Mouse (Mus musculus) cerebellum, adult 18-20 months (tissue): Measurements from ENCODE around the gene St6galnac3.

Experiments used
- DNase-seq, 2 experiments: peaks; one replicate each; pipeline ENCODE4 v3.0.0; 2021

Gene St6galnac3

DNA sequence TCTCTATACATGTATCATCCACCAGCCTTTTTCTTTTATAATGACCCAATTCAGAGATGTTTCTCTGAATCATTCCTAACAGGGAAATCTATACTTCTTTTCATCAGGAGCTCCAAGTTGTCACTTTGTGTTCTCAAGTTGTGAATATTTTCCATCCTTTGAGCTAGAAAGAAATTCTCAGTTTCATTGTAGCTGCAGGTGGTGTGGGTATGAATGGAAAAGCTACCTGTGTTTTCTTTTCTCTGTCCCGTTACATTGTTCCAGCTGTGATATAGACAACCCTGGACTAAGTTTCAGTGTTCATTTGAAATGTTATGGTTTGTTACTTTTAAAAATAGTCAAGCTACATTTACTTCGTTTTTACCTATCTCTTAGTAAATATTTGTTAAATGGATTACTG lies 534.2 kb downstream of the St6galnac3 start:
- no peak for DNase-seq

DNA sequence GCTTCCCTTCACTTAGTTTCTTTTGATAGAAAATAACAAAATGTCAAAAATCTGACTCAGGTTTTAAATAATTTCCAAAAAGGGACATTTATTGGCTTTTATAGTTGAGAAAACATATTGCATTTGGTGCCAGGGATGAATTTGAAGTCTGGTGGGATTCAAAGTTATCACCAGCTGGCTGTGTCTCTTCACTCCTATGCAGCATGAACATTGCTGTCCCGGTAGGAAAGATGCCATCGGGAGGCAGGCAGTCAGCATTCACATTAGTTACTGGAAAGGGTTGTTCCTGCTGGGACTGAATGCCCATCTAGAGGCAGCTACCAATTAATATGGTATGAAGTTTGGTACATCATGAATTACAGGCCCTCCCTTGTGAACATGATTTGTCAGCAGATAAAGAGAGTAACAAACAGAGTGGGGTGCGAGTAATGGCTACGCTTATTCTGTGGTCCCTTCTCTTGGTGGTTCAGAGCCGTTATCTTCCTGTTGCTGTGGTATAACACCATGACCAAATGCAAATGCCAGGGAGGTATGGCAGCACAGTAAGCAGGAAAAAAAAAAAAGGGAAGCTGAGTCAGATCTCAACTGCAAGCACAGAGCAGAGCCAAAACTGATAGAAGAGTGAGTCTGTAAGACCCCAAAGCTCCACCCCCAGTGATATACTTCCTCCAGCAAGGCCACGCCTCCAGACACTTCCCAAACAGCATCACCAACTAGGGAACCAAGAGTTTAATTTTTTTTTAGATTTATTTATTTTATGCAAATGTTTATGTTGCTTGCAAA lies 535.1 kb downstream of the St6galnac3 start:
- DNase-seq = no peak

DNA sequence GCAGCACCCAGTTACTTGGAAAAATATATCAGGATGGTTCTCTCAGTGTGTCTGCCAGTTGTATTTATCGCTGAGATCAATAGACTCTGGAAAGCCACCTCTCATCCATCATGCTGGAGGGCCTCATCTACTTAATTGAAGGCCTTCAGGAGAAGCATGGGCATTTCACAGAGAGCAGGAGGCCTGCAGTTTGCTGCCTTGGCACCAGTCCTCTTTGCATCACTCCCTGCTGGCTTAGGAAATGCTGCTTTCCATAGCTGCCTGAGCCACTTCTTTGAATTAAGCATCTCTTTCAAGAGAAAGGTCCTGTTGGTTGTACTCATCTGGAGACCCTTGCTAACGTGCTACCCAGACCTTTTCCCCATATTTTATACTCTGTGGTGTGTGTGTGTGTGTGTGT lies 536.8 kb downstream of the St6galnac3 start:
- no peak for DNase-seq

DNA sequence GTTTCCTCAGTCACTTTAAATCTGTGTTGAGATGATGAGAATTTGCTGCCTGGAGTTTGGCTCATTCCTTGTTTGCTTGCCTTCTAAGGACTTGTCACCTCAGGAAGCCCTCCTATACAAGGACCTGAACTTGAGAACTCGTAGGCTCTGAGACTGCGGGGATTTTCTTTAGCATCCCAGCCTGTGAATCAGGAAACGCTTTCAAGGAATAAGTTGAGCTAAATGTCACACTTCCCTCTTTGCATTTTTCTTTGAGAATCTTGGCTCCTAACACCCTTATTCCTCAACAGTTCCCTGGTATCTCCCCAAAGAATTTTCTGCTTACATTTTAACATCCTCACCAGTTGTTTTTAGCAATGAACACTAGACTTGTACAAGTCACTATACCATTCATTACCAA lies 539.9 kb downstream of the St6galnac3 start:
- no peak for DNase-seq

DNA sequence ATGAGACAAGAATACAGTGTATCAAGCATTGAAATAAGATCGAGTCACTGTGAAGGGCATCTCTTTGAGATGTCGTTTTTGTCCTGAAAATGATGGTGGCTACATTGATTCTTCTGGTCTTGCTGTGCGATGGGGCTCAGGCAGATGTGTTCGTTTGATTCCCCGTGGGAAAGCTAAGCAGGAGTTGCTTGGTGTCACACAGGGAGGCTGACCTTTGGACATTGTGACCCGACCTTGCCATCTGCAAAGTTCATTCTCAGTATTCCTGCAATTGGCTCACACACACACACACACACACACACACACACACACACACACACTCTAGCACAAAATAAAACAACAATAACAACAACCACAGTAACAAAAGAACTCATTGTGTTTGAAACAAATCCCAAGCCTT lies 543.7 kb downstream of the St6galnac3 start:
- DNase-seq = no peak

DNA sequence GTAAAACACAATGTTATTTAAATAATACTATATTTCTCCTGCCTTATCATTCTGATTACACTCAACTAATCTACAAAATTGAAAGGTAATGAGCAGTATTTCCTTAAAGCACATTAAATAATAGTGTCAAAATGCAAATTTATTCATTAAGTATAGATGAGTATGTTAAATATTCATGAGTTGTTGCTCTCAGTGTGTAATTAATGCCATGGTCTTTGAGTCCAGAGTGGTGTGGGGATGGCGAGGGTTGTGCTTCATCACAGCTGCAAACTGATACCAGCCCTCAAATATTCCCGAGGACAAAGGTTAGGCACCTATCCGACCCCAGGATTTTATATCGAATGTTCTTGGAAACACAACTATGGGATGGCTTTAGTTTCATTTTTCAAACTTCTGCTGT lies 548.2 kb downstream of the St6galnac3 start:
- no peak for DNase-seq

DNA sequence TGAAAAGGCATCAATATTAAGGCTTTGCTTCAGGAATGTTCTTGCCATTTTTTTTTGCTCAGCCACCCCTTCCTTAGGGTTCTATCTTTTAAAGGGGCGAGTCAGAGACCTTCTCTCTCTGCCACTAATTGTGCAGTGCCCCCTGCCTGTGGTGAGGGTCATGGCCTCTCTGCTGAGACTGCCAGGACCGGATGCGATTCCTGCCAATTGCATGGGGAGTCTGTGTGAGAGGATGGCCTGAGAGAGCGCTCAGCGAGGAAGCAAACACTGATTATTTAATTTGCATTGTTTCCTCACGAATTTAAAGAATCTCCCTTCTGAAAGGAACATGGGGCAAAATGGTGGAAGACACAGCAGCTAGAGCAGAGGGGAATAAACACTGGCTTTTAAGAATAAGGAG lies 548.6 kb downstream of the St6galnac3 start:
- DNase-seq = no peak

DNA sequence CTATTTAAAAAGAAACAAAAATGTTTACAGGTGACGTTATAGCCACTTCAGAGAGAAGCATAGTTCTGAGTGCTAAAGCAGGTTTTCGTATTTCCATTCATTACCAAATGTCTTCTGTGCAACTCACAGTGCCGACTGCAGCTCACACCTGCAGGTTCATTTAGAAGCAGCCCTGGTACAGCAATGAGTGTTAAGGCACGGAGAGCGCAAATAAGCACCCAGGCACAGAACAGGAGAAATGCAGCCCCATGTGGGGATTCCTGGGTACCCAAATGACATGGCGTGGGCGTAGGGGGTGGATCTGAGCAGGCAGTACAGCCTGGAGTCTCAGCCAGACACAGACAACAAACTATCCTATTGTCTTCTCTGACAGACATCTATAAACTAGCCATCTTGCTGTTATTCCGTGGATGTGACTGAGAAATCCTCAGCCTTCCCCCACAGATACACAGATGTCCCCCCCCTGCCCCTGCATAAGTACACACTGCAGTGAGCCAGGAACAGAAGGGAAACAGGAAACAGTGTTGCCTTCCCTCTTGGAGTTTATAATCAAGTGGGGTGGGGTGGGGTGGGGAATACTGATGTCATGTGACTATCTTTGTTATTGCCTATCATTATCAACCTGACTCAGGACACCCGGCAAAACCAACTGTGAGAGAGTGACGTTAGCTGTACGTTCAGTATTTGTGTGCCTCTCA lies 550.5 kb downstream of the St6galnac3 start:
- no peak for DNase-seq

DNA sequence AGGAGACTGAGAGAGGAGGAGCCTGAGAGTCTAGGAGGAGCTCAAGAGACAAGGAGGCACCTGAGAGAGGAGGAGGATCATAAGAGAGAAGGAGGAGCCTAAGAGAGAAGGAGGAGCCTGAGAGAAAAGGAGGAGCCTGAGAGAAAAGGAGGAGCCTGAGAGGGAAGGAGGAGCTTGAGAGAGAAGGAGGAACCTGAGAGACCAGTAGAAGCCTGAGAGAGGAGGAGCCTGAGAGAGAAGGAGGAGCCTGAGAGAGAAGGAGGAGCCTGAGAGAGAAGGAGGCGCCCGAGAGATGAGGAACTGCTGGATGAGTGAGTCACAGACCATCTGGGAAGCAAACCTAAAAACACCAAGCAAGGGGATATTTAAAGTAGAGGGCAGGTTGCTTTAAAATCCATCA lies 551.4 kb downstream of the St6galnac3 start:
- DNase-seq = no peak

DNA sequence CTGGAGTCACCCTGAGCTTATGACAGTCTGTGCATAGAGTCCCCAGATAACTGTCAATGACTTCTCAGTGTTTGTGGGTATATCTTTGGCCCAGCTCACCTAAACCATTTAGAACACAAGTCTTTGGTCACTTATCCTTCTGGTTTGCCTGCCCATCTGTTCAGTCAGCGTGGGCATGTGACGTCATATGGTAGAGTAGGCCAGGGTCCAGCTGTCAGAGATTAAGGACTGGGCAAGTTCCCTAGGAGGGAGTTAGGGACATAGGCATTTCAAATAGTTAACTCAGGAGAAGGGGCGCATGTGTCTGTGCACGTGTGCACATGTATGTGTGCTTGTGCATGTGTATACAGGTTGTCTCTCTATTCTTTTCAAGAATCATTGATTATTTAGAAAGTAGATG lies 554.8 kb downstream of the St6galnac3 start:
- no peak for DNase-seq

DNA sequence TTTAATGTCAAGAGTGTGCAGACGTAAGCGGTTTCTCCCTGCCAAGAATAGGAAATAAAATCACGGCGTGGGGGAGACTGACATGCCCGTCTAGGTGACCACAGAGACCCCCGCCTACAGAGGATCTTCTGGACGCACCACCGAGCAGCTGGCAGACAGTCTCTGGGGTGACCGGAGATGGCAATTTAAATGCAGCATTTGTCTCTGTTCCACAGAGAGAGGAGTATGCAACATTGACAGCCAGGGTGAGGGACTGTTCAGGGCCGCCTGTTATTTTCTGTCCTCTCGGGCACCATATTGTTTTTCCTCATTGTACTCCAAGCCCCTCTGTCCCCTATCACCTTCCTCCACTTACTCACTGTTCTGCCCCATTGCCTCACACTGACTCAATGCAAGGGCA lies 555.2 kb downstream of the St6galnac3 start:
- DNase-seq = no peak

DNA sequence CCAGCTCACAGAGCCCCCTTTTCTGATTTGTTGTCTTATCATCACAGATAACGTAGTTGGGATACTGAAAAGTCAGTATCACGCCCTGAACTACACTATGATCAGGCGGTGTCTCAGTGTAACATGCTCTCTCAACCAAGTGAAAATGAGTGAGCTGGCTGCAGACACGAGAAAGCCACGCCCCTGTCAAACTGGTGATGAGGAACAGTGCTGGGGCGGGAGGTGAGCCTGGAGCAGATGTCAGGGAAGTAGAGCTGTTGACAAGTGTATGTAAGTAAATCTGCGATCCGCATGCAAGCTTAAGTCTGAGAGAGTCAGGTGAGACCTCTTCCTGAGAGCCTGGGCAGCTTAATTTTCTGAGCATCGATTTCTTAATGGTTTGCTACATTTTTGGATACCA lies 563.3 kb downstream of the St6galnac3 start:
- no peak for DNase-seq

DNA sequence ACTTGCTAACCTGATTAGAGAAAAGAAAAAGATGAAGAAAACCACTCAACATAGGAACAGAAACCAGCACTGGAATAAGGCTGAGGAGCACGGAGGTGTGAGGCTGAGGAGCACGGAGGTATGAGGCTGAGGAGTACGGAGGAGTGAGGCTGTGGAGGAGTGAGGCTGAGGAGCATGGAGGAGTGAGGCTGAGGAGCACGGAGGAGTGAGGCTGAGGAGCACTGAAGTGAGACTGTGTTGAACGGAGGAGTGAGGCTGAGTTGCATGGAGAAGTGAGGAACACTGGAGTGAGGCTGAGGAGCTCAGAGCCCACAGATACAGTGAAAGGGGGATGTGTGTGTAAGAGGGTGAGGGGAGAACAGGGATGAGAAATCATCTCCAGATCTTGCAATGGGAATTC lies 564.3 kb downstream of the St6galnac3 start:
- no peak for DNase-seq

DNA sequence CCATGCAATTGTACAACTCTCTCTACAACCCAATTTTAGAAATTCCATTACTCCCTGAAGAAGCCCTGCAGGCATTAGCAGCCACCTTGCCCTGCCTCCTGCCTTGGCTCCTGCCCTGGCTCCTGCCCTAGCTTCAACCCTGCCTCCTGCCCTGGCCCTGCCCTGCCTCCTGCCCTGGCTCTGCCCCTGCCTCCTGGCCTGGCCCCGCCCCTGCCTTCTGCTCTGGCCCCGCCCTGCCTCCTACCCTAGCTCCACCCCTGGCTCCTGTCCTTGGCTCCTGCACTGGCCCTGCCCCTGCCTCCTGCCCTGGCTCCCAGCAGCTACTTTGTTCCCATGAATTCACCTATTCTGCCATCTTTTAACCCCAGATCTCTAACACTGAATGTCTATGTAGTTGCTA lies 576.1 kb downstream of the St6galnac3 start:
- DNase-seq = no peak
